Mouse (Mus musculus) limb, embryonic 13.5 days (tissue): ENCODE measurements around the gene Jakmip3. TPM values are rescaled to one million over a fixed set of nuclear protein-coding genes. Genes with fewer than 3 reads are reported as not detected.

Experiments
- ATAC-seq: fragments of 200-750 bp; cut with Nextera tagmentation; 2 replicates; pipeline ENCODE4 v1.8.0; 2017; ENCODE audit warnings: low read depth, moderate number of reproducible peaks, moderate TSS enrichment; ENCODE audit not compliant: low FRiP score
- H3K27ac ChIP-seq: fragments of 300-500 bp; sonication (generic); 2 replicates; pipeline ENCODE4 v1.5.1; 2015; ENCODE audit warnings: inconsistent platforms, mild to moderate bottlenecking, moderate library complexity
- H3K27me3 ChIP-seq: fragments of 300-500 bp; sonication (generic); 2 replicates; pipeline ENCODE4 v1.6.1; 2015; ENCODE audit warnings: mild to moderate bottlenecking, inconsistent platforms
- H3K36me3 ChIP-seq: fragments of 300-500 bp; sonication (generic); 2 replicates; pipeline ENCODE4 v1.6.1; 2015; ENCODE audit warnings: inconsistent platforms, mild to moderate bottlenecking, moderate library complexity
- H3K4me1 ChIP-seq: fragments of 300-500 bp; sonication (generic); 2 replicates; pipeline ENCODE4 v1.6.1; 2015; ENCODE audit warnings: inconsistent platforms
- H3K4me2 ChIP-seq: fragments of 300-500 bp; sonication (generic); replicated peaks from 2 replicates; pipeline ENCODE4 v1.6.1; 2015; ENCODE audit warnings: inconsistent platforms, mild to moderate bottlenecking, moderate library complexity
- H3K4me3 ChIP-seq: fragments of 300-500 bp; sonication (generic); 2 replicates; pipeline ENCODE4 v1.5.1; 2015; ENCODE audit warnings: moderate library complexity, mild to moderate bottlenecking, inconsistent platforms
- H3K9ac ChIP-seq: fragments of 300-500 bp; sonication (generic); 2 replicates; pipeline ENCODE4 v1.6.1; 2015; ENCODE audit warnings: mild to moderate bottlenecking, inconsistent platforms
- H3K9me3 ChIP-seq: fragments of 300-500 bp; sonication (generic); 2 replicates; pipeline ENCODE4 v1.6.1; 2016; ENCODE audit warnings: inconsistent platforms
- WGBS: fragments of 180-500 bp; shearing (Covaris S2); methylation state at CpG from one replicate; pipeline ENCODE4 v1.1.7; 2015; 5-methylcytosine and 5-hydroxymethylcytosine counted together
- polyA plus RNA-seq: library from polyadenylated mRNA; unstranded; fragments of >200 nt; fragmentation: Nextera tagmentation; extraction: Ambion mirVana; gene quantifications from 2 replicates; pipeline ENCODE4 v1.2.1, GENCODE M21; 2015

The Jakmip3 gene
- polyA plus RNA-seq, 1 experiment from 2014 or later: 0.46 TPM

GRCm38 (mm10) chr7:139075054-139075794 is 134.7 kb downstream of the Jakmip3 start:
- Histone ChIP-seq H3K27ac (no peak overlapping the region), H3K4me2 (no peak overlapping the region), H3K9ac (no peak overlapping the region), H3K9me3 (no peaks in the 10 kb centered on the region), H3K27me3 (no peaks in the 10 kb centered on the region), H3K4me3 (no peak overlapping the region), H3K36me3 (no peaks in the 10 kb centered on the region), H3K4me1 (peaks cover 34% of the 10 kb centered on the region)
- ATAC-seq: no peak
- 52% methylated on average over 14 of the region's 14 CpGs for WGBS

GRCm38 (mm10) chr7:139077283-139077682 is 136.8 kb downstream of the Jakmip3 start:
- Histone ChIP-seq H3K9me3 (no peaks in the 10 kb centered on the region), H3K27me3 (no peaks in the 10 kb centered on the region), H3K4me1 (peaks cover 34% of the 10 kb centered on the region), H3K4me3 (no peak overlapping the region), H3K27ac (peak overlapping the region; percentile 22; the same call in 1 of the 2 replicates), H3K36me3 (no peaks in the 10 kb centered on the region), H3K4me2 (no peak overlapping the region), H3K9ac (no peak overlapping the region)
- WGBS: 17% methylated on average over 7 of the region's 7 CpGs
- peak; percentile 54; the same call in 1 of the 2 replicates for ATAC-seq

GRCm38 (mm10) chr7:139078181-139078580 is 137.7 kb downstream of the Jakmip3 start:
- no peak overlapping the region for H3K27ac ChIP-seq
- no peak for ATAC-seq
- no peaks in the 10 kb centered on the region for H3K9me3 ChIP-seq

GRCm38 (mm10) chr7:139079141-139079540 is 138.6 kb downstream of the Jakmip3 start:
- WGBS: 74% methylated on average over 7 of the region's 7 CpGs
- no peak overlapping the region for H3K9ac ChIP-seq
- no peak for ATAC-seq
- H3K9me3 ChIP-seq: no peaks in the 10 kb centered on the region
- H3K27ac ChIP-seq: no peak overlapping the region
- H3K4me3 ChIP-seq: no peak overlapping the region
- no peak overlapping the region for H3K4me2 ChIP-seq
- no peaks in the 10 kb centered on the region for H3K36me3 ChIP-seq
- peaks cover under 1% of the 10 kb centered on the region; the same call in 1 of the 2 replicates for H3K27me3 ChIP-seq
- peaks cover 34% of the 10 kb centered on the region for H3K4me1 ChIP-seq

More at GRCm38 (mm10) chr7:139078181-139078580, 137.7 kb downstream of the Jakmip3 start:
- Histone ChIP-seq H3K27me3 (no peaks in the 10 kb centered on the region), H3K9ac (no peak overlapping the region), H3K4me3 (no peak overlapping the region), H3K4me1 (peaks cover 34% of the 10 kb centered on the region), H3K36me3 (no peaks in the 10 kb centered on the region), H3K4me2 (no peak overlapping the region)
- 55% methylated on average over 6 of the region's 6 CpGs for WGBS

GRCm38 (mm10) chr7:139080714-139081113 is 140.2 kb downstream of the Jakmip3 start:
- Histone ChIP-seq H3K36me3 (no peaks in the 10 kb centered on the region), H3K4me1 (peaks cover 27% of the 10 kb centered on the region), H3K9me3 (no peaks in the 10 kb centered on the region), H3K9ac (no peak overlapping the region), H3K27me3 (peaks cover 16% of the 10 kb centered on the region), H3K4me2 (no peak overlapping the region), H3K27ac (no peak overlapping the region), H3K4me3 (no peak overlapping the region)
- no peak for ATAC-seq
- whole genome bisulfite sequencing: 69% methylated on average over 4 of the region's 4 CpGs

- ATAC-seq: no peak
- 66% methylated on average over 5 of the region's 5 CpGs for WGBS
- Histone ChIP-seq H3K9me3 (no peaks in the 10 kb centered on the region), H3K27me3 (peaks cover 21% of the 10 kb centered on the region), H3K9ac (no peak overlapping the region), H3K27ac (no peak overlapping the region), H3K4me2 (no peak overlapping the region), H3K4me1 (peaks cover 23% of the 10 kb centered on the region), H3K4me3 (no peak overlapping the region), H3K36me3 (no peaks in the 10 kb centered on the region)
Measured at GRCm38 (mm10) chr7:139081158-139081557, 140.6 kb downstream of the Jakmip3 start.

- no peak for ATAC-seq
- H3K4me2 ChIP-seq: no peak overlapping the region
- H3K27ac ChIP-seq: no peak overlapping the region
- H3K27me3 ChIP-seq: peaks cover 32% of the 10 kb centered on the region
- H3K4me1 ChIP-seq: peaks cover 25% of the 10 kb centered on the region
- no peaks in the 10 kb centered on the region for H3K36me3 ChIP-seq
- H3K9me3 ChIP-seq: no peaks in the 10 kb centered on the region
- H3K4me3 ChIP-seq: no peak overlapping the region
- WGBS: 80% methylated on average over 8 of the region's 8 CpGs
- no peak overlapping the region for H3K9ac ChIP-seq
Measured at GRCm38 (mm10) chr7:139082281-139082680, 141.8 kb downstream of the Jakmip3 start.

GRCm38 (mm10) chr7:139084316-139084715 is 143.8 kb downstream of the Jakmip3 start:
- no peak overlapping the region for H3K9ac ChIP-seq
- no peak overlapping the region for H3K4me2 ChIP-seq
- no peaks in the 10 kb centered on the region for H3K9me3 ChIP-seq
- H3K4me1 ChIP-seq: peaks cover 19% of the 10 kb centered on the region
- H3K36me3 ChIP-seq: no peaks in the 10 kb centered on the region; the same call in 1 of the 2 replicates
- no peak for ATAC-seq
- H3K27me3 ChIP-seq: peaks cover 45% of the 10 kb centered on the region
- 80% methylated on average over 1 of the region's 1 CpGs for WGBS
- H3K4me3 ChIP-seq: no peak overlapping the region
- no peak overlapping the region for H3K27ac ChIP-seq

GRCm38 (mm10) chr7:139085629-139086194 is 145.2 kb downstream of the Jakmip3 start, which contains the start of gene Dpysl4:
TSS of gene Dpysl4 (plus strand) at chr7:139086001.
- Histone ChIP-seq H3K27me3 (peaks cover 45% of the 10 kb centered on the region), H3K4me2 (peak within 1 kb of the TSS; percentile 79), H3K9me3 (no peaks in the 10 kb centered on the region), H3K36me3 (peaks cover 11% of the 10 kb centered on the region), H3K4me1 (peaks cover 19% of the 10 kb centered on the region), H3K9ac (peak within 1 kb of the TSS; percentile 79), H3K27ac (no peak within 1 kb of the TSS; the same call in 1 of the 2 replicates), H3K4me3 (peak within 1 kb of the TSS; percentile 57)
- WGBS: 5% methylated on average over 32 of the region's 32 CpGs
- peak; percentile 87 for ATAC-seq

- peak overlapping the region; percentile 79 for H3K9ac ChIP-seq
- ATAC-seq: peak; percentile 86
Measured at GRCm38 (mm10) chr7:139086195-139087158, 145.9 kb downstream of the Jakmip3 start.

GRCm38 (mm10) chr7:139087801-139088200 is 147.3 kb downstream of the Jakmip3 start:
- no peak overlapping the region for H3K27ac ChIP-seq
- peak overlapping the region; percentile 79 for H3K4me2 ChIP-seq
- H3K27me3 ChIP-seq: peaks cover 45% of the 10 kb centered on the region
- H3K36me3 ChIP-seq: peaks cover 30% of the 10 kb centered on the region
- peaks cover 19% of the 10 kb centered on the region for H3K4me1 ChIP-seq
- no peak overlapping the region for H3K9ac ChIP-seq
- no peaks in the 10 kb centered on the region for H3K9me3 ChIP-seq
- ATAC-seq: no peak
- 63% methylated on average over 2 of the region's 2 CpGs for WGBS
- H3K4me3 ChIP-seq: no peak overlapping the region

More at GRCm38 (mm10) chr7:139086195-139087158, 145.9 kb downstream of the Jakmip3 start:
- H3K27ac ChIP-seq: no peak overlapping the region; the same call in 1 of the 2 replicates
- no peaks in the 10 kb centered on the region for H3K9me3 ChIP-seq
- H3K4me3 ChIP-seq: peak overlapping the region; percentile 57
- H3K27me3 ChIP-seq: peaks cover 45% of the 10 kb centered on the region
- peak overlapping the region; percentile 79 for H3K4me2 ChIP-seq
- H3K4me1 ChIP-seq: peaks cover 19% of the 10 kb centered on the region
- WGBS: 3% methylated on average over 61 of the region's 61 CpGs
- H3K36me3 ChIP-seq: peaks cover 19% of the 10 kb centered on the region
